Mouse (Mus musculus): ENCODE measurements at regions not wholly inside any gene's neighbourhood (a gene's known extent, or its start where the extent isn't known, plus 50 kb on each side); places are given as distances from the start of the nearest gene placed in this dataset.

- TF ChIP-seq CTCF (IDR thresholded peaks at IDR 0.05; ENCODE audit: low read depth) (no peak), EP300 (optimal IDR thresholded peaks at IDR 0.05) (no peak)
These were observed 82.0 kb upstream of the Rgma start for GRCm38 (mm10) chr7:73293337-73293736.
